Mouse (Mus musculus): ENCODE measurements at regions not wholly inside any gene's neighbourhood (a gene's known extent, or its start where the extent isn't known, plus 50 kb on each side); places are given as distances from the start of the nearest gene placed in this dataset.
"Not testable (repeated sequence)": the region's sequence is repeated elsewhere in the genome, so short reads cannot be mapped to it uniquely, and the experiment has no call there.

DNA sequence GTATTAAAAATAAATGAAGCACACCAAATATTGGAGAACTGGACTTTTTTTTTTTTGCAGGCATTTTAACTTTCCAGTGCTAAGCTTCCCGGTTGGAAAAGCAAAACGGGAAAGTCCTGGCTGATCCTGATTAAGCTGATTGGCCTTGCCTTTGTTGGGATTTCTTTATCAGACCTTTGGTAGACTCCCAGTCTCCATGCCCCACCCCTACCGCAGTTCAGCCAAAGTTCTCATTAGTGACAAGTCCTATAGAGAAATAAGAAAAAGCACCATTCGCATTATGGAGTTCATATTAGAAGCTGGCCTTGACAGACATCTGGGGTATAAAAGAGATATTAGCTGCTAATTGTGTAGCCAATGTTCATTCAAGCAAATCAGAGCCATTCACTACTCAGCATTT, 297.7 kb upstream of the Tbl1xr1 start:
- TF ChIP-seq POLR2A (IDR thresholded peaks at IDR 0.05; ENCODE audit: low read depth, low read length) = no peak
- no peak for TF ChIP-seq CTCF (IDR thresholded peaks at IDR 0.05; ENCODE audit: borderline replicate concordance, insufficient read depth, low read length)
- Histone ChIP-seq H3K4me3 (ENCODE audit: insufficient read depth, low read length) (no peak overlapping the region), H3K27ac (ENCODE audit: insufficient read depth, low read length) (no peak overlapping the region), H3K4me1 (ENCODE audit: control insufficient read depth, insufficient read depth, low read length) (no peaks in the 10 kb centered on the region)

DNA sequence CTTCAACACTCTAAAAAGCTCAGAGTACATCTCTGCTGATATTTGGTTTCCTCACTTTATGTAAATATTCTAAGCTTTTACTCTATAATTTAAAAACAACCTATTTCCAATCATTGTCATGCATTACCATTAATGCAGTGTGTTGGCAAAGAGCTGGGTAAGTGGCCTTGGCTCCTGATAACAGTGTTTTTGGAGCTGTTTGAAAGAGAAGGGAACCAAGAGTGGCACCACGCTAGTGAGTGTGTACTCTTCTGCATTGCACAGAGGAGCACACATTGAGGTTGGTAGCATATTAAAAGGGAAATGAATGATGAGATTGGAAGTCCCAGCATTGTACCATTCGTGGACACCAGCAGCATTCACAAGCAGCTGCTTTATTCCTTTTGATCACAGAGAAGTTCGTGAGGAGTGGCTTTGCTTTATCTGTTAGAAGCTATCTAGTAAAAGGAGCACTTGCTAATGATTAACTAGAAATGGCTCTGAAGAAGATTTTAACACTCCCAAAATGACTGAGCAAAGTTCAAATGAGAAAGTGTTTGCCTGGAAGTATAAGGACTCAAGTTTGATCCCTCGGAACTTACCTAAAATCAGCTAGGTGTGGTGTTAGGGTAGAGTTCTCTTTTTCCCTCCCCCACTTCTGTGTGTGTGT, 284.3 kb upstream of the Tbl1xr1 start:
- Histone ChIP-seq H3K4me3 (ENCODE audit: insufficient read depth, low read length) (no peak overlapping the region), H3K4me1 (ENCODE audit: control insufficient read depth, insufficient read depth, low read length) (no peaks in the 10 kb centered on the region), H3K27ac (ENCODE audit: insufficient read depth, low read length) (no peak overlapping the region)
- TF ChIP-seq POLR2A (IDR thresholded peaks at IDR 0.05; ENCODE audit: low read depth, low read length) = no peak
- TF ChIP-seq CTCF (IDR thresholded peaks at IDR 0.05; ENCODE audit: borderline replicate concordance, insufficient read depth, low read length) = no peak

DNA sequence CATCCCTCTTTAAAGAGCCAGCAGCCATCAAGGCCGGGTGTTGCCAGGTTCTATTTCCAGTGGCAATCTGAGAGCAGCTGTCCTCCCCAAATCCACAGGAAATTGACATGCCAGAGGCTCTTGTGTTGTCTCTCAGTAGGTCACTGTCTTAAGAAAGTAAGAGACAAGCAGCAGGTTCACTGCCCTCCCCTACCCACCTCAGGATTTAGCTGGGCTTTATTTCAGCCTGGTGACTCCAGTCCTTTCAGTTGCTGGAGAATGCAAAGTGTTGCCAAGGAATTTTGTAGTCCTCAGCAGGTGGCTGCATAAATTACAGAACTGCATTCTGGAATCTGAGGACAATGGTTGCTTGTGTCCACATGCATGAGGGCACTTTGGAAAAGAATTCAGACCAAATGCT, 278.3 kb upstream of the Tbl1xr1 start:
- Histone ChIP-seq H3K27ac (ENCODE audit: insufficient read depth, low read length) (no peak overlapping the region), H3K4me3 (ENCODE audit: insufficient read depth, low read length) (no peak overlapping the region), H3K4me1 (ENCODE audit: control insufficient read depth, insufficient read depth, low read length) (no peaks in the 10 kb centered on the region)
- no peak for TF ChIP-seq CTCF (IDR thresholded peaks at IDR 0.05; ENCODE audit: borderline replicate concordance, insufficient read depth, low read length)
- no peak for TF ChIP-seq POLR2A (IDR thresholded peaks at IDR 0.05; ENCODE audit: low read depth, low read length)

DNA sequence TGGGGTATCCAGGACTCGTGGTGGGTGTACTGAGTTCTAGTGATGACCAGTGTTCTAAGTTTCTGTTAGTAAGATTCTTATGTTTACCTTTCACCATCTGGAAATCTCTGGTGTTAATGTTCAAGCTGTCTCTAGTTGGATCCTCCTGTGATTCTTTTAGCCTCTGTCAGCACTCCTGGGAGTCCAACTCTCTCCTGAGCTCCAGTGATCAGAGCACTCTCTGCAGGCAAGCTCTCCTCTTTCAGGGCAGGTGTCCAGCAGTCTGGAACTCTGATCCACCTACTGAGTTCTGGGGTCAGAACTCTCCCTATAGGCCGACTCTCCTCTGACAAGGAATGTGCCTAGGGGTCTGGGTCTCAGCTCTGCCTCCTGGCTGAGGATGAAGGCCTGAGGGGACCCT, 272.6 kb upstream of the Tbl1xr1 start:
- H3K4me3 ChIP-seq (ENCODE audit: insufficient read depth, low read length); H3K4me1 ChIP-seq (ENCODE audit: control insufficient read depth, insufficient read depth, low read length); H3K27ac ChIP-seq (ENCODE audit: insufficient read depth, low read length): not testable (repeated sequence)

DNA sequence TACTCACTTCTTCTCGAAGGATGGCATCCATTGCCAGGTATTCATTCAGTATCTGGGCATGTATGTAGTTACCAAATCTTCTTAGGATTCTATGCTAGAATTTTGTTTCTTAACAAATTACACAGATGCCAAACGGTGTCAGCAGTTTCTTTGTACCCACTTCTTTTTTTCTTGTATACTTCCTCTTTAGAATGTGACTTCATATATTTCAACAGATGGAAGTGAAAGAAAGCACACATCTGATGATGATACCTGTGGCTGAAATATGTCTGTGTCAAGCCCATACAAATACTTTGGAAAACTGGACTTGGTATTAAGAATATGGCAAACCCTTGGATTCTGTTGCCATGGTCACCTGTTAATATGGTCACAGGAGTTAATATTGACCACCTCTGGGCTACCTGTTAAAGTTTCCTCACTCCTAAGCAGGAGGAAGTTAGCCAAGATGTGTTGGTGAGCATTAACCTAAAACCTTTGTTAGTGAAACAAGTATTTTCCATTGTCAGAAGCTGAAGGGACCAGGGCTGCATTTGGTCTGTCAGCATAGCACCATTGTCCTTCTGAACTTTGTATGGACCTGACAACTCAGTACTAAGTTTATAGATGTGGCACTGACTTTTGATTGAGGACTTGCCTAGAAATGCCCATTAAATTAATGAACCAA, 269.8 kb upstream of the Tbl1xr1 start:
- H3K27ac ChIP-seq (ENCODE audit: insufficient read depth, low read length) = no peak overlapping the region
- no peak for TF ChIP-seq CTCF (IDR thresholded peaks at IDR 0.05; ENCODE audit: borderline replicate concordance, insufficient read depth, low read length)
- TF ChIP-seq POLR2A (IDR thresholded peaks at IDR 0.05; ENCODE audit: low read depth, low read length) = no peak
- no peak overlapping the region for H3K4me3 ChIP-seq (ENCODE audit: insufficient read depth, low read length)
- H3K4me1 ChIP-seq (ENCODE audit: control insufficient read depth, insufficient read depth, low read length) = no peaks in the 10 kb centered on the region

DNA sequence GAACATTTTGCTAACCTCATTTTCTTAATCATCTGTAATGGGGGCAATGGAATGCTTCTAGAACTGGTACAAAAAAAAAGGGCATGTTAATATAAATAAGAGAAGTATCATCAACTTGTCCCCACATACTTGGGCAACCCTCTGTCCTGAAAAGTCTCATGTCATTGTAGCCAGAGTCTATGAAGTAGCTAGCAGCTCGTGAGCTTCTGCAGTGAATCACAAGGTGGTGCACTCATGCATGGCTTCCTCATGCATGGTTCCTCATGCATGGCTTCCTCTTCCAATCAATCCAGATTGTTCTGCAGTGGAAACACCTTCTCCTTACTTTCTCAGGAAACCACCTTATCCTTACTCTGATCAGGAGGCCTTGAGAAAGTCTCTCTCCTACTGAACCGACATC, 267.9 kb upstream of the Tbl1xr1 start:
- H3K27ac ChIP-seq (ENCODE audit: insufficient read depth, low read length) = no peak overlapping the region
- H3K4me3 ChIP-seq (ENCODE audit: insufficient read depth, low read length) = no peak overlapping the region
- TF ChIP-seq CTCF (IDR thresholded peaks at IDR 0.05; ENCODE audit: borderline replicate concordance, insufficient read depth, low read length) (no peak), POLR2A (IDR thresholded peaks at IDR 0.05; ENCODE audit: low read depth, low read length) (no peak)
- H3K4me1 ChIP-seq (ENCODE audit: control insufficient read depth, insufficient read depth, low read length) = no peaks in the 10 kb centered on the region

DNA sequence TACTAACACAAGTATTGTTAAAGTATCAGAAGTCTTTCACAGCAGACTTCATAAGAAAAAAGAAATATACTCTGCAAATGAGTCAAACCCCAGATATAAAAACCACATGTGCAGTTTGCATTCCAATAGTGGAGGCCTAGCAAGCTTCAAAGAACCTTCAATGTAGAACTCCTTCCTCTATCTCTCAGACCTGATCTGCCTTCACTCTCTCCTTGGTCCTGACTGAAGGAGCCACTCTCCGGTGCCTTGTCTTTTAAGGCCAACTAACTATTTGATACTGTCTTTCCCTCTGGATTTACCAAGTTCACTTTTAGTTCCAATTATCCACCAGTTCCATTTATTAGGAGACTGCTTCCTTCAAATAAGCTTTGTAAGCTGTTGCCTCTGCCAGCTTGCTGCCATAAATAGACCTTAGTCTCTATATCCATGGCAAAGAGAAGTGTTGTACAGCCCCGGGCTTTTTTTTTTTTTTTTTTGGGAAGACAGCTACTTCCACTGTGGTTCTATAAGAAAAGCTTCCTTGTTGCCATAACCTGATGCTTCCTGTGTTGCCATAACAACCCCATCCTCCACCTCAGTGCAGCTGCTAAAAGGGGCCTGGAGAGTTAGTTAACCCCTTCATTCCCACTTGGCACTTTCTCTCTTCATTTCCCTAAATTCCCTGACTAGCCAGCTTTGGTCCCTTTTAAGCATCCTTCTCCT, 266.5 kb upstream of the Tbl1xr1 start:
- H3K4me3 ChIP-seq (ENCODE audit: insufficient read depth, low read length) = no peak overlapping the region

DNA sequence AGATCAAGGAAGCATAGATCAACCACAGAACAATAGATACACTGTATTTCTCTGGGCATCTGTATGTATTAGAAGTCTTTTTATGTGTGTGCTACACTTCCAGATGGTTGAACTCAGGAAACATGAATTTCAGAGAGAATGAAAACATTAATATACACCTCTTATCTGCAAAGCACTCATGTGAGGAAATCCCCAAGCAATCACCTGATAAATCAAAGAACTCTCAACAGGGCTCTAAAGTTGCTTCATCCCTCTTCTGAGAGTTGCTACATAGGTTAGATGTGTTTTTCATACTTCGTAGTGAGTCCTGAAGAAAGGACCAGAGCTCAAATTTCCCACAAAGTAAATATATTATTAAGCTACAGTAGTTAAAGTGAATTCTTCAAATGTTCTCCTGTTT, 263.1 kb upstream of the Tbl1xr1 start:
- Histone ChIP-seq H3K4me1 (ENCODE audit: control insufficient read depth, insufficient read depth, low read length) (no peaks in the 10 kb centered on the region; the same call in 1 of the 2 replicates), H3K27ac (ENCODE audit: insufficient read depth, low read length) (peak overlapping the region; percentile 4; the same call in 1 of the 2 replicates), H3K4me3 (ENCODE audit: insufficient read depth, low read length) (no peak overlapping the region)
- TF ChIP-seq POLR2A (IDR thresholded peaks at IDR 0.05; ENCODE audit: low read depth, low read length) (no peak), CTCF (IDR thresholded peaks at IDR 0.05; ENCODE audit: borderline replicate concordance, insufficient read depth, low read length) (no peak)

More for the DNA sequence above, 266.5 kb upstream of the Tbl1xr1 start:
- no peaks in the 10 kb centered on the region for H3K4me1 ChIP-seq (ENCODE audit: control insufficient read depth, insufficient read depth, low read length)
- no peak for TF ChIP-seq CTCF (IDR thresholded peaks at IDR 0.05; ENCODE audit: borderline replicate concordance, insufficient read depth, low read length)
- TF ChIP-seq POLR2A (IDR thresholded peaks at IDR 0.05; ENCODE audit: low read depth, low read length) = no peak
- H3K27ac ChIP-seq (ENCODE audit: insufficient read depth, low read length) = peak overlapping the region; percentile 39; the same call in 1 of the 2 replicates

DNA sequence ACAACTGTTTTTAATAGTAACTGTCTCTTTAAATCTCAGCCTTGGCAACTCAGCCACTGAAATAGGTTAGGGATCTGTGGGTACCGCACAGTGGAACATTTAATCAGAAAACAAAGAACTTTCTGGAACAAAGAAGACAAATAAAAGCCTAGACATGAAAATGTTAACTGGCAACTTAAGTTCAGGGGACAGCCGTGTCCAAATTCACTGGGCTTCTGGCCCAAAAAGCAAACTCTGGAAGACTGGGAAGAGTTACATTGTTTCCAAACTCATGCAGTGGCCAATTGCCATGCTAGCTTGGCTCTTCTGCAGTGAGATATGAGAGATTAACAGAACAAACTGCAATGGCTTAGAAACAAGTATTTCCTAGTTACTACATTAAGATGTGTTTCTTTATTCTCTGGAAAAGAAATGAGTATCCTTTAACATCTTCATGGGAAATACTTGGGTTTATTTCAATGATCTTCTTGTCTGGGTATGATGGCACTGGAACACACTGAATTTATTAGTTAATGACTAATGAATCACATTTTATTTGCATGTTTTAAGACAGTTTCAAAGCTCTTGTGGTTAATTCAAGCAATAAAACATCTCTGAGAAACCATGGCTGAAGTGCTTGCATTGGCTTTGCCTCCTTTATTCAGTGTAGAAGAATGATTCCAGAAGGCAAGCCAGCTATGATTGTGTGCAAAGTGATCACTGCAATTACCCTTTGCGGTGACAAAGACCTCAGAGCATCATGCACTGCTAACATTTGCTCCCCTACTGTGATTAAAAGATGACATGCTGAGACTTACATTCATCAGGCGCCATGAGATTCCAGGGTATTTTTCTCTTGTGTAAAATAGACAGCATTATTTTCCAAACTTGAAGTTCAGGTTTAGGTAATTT, 259.2 kb upstream of the Tbl1xr1 start:
- Histone ChIP-seq H3K4me3 (ENCODE audit: insufficient read depth, low read length) (no peak overlapping the region), H3K4me1 (ENCODE audit: control insufficient read depth, insufficient read depth, low read length) (peaks cover 2% of the 10 kb centered on the region), H3K27ac (ENCODE audit: insufficient read depth, low read length) (peak overlapping the region; percentile 59)
- TF ChIP-seq POLR2A (IDR thresholded peaks at IDR 0.05; ENCODE audit: low read depth, low read length) (0 out of 2 replicates have a peak, but pooled peaks have one; percentile 31), CTCF (IDR thresholded peaks at IDR 0.05; ENCODE audit: borderline replicate concordance, insufficient read depth, low read length) (no peak)

Data from embryonic fibroblast, embryonic 13.5 days (primary cell).